Comparison of ENCODE assay signal across 17 mouse cellular contexts in genomic region chr2:94340769-94341168, GRCm38 (mm10).
A peak's percentile ranks its signal among the peaks of the same experiment; 100 is the strongest.
DNase-seq lines count a peak whose midpoint lies in the region; ATAC-seq and TF ChIP-seq lines count a peak whose summit lies in the region.
"Had no signal": no experiment of that assay in that cellular context is flagged by ENCODE, and none has a peak within 500 bp of the region (broad histone marks: within the 10 kb centered on the region; RNA-seq: fewer than 3 reads in every experiment).

No protein-coding gene starts in this region.

- H3K4me2 ChIP-seq in forebrain, embryonic 14.5 days (ENCODE audit: low read length) = no peak overlapping the region
- H3K4me2 ChIP-seq in kidney, embryonic 15.5 days = no peak overlapping the region
- H3K4me2 ChIP-seq: hindbrain, embryonic 13.5 days; liver, embryonic 12.5 days; lung, embryonic 15.5 days had no signal

- H3K4me3 ChIP-seq in forebrain, embryonic 14.5 days (ENCODE audit: low read depth, low read length) = no peak overlapping the region
- no peak overlapping the region for H3K4me3 ChIP-seq in forebrain, embryonic 10.5 days
- H3K4me3 ChIP-seq in kidney, adult 2 months (ENCODE audit: insufficient read depth, low read depth, low read length) = no peak overlapping the region
- no peak overlapping the region for H3K4me3 ChIP-seq in kidney, embryonic 15.5 days (replicated peaks)
- H3K4me3 ChIP-seq: hindbrain, embryonic 13.5 days; liver, embryonic 12.5 days; lung, embryonic 15.5 days had no signal

- no peak for ATAC-seq in forebrain, embryonic 14.5 days
- no peak for ATAC-seq in kidney, embryonic 15.5 days (replicated peaks; ENCODE audit: low FRiP score)
- ATAC-seq: liver, embryonic 12.5 days; midbrain, embryonic 16.5 days had no signal

- no peak overlapping the region for H3K27ac ChIP-seq in forebrain, embryonic 14.5 days (ENCODE audit: low read depth, low read length)
- no peak overlapping the region for H3K27ac ChIP-seq in forebrain, embryonic 10.5 days
- no peak overlapping the region for H3K27ac ChIP-seq in kidney, adult 2 months (ENCODE audit: insufficient read depth, low read depth, low read length)
- H3K27ac ChIP-seq in kidney, embryonic 15.5 days = no peak overlapping the region
- H3K27ac ChIP-seq: hindbrain, embryonic 13.5 days; kidney, postnatal 0 days; liver, embryonic 12.5 days; lung, embryonic 15.5 days had no signal

- H3K9ac ChIP-seq in forebrain, embryonic 14.5 days (ENCODE audit: low read length) = no peak overlapping the region
- no peak overlapping the region for H3K9ac ChIP-seq in kidney, embryonic 15.5 days
- H3K9ac ChIP-seq: hindbrain, embryonic 13.5 days; liver, embryonic 12.5 days; lung, embryonic 15.5 days had no signal

- no peaks in the 10 kb centered on the region for H3K27me3 ChIP-seq in forebrain, embryonic 14.5 days (replicated peaks; ENCODE audit: control insufficient read depth, insufficient read depth, low read length)
- H3K27me3 ChIP-seq in forebrain, embryonic 10.5 days (ENCODE audit: poor library complexity, severe bottlenecking) = no peaks in the 10 kb centered on the region
- no peaks in the 10 kb centered on the region for H3K27me3 ChIP-seq in kidney, adult 2 months (replicated peaks; ENCODE audit: control insufficient read depth, insufficient read depth, low read length)
- no peaks in the 10 kb centered on the region for H3K27me3 ChIP-seq in kidney, embryonic 15.5 days
- H3K27me3 ChIP-seq: hindbrain, embryonic 13.5 days; liver, embryonic 12.5 days; lung, embryonic 15.5 days had no signal

- H3K4me1 ChIP-seq in forebrain, embryonic 14.5 days (ENCODE audit: control insufficient read depth, insufficient read depth, low read length) = peaks cover 3% of the 10 kb centered on the region; the same call in 1 of the 2 replicates
- peaks cover 11% of the 10 kb centered on the region for H3K4me1 ChIP-seq in forebrain, embryonic 10.5 days
- no peaks in the 10 kb centered on the region for H3K4me1 ChIP-seq in kidney, adult 2 months (ENCODE audit: control insufficient read depth, insufficient read depth, low read length)
- H3K4me1 ChIP-seq in kidney, embryonic 15.5 days = no peaks in the 10 kb centered on the region
- H3K4me1 ChIP-seq: hindbrain, embryonic 13.5 days; liver, embryonic 12.5 days; lung, embryonic 15.5 days had no signal

- peak; percentile 25 for DNase-seq in forebrain, embryonic 14.5 days (ENCODE audit: low spot score)
- DNase-seq in forebrain, embryonic 10.5 days (ENCODE audit: extremely low spot score, low spot score) = no peak
- DNase-seq in kidney, adult 2 months = peak; percentile 65
- DNase-seq in brain, embryonic 14.5 days (ENCODE audit: low read depth) = peak; percentile 44
- peak; percentile 17 for DNase-seq in kidney, postnatal 10 days
- DNase-seq in ovary, postnatal 14 days (ENCODE audit: low spot score) = no peak
- DNase-seq in right cerebral cortex, postnatal 36 days (ENCODE audit: low spot score in 2 of 2) = no peak
- DNase-seq: adrenal gland, adult 2 months; B cell, adult 2 months; cerebellum, postnatal 14 days; right cerebral cortex, postnatal 25 days had no signal

- TF ChIP-seq POLR2A in kidney, adult 2 months (IDR thresholded peaks at IDR 0.05; ENCODE audit: low read depth, low read length) = no peak
- no peak for TF ChIP-seq POLR2A in brain, embryonic 14.5 days (IDR thresholded peaks at IDR 0.05; ENCODE audit: borderline replicate concordance, extremely low read depth, insufficient read depth, insufficient read length, poor library complexity, severe bottlenecking)

- H3K9me3 ChIP-seq in forebrain, embryonic 14.5 days (replicated peaks; ENCODE audit: control insufficient read depth, low read length) = no peaks in the 10 kb centered on the region
- H3K9me3 ChIP-seq in forebrain, embryonic 10.5 days = no peaks in the 10 kb centered on the region
- H3K9me3 ChIP-seq in kidney, embryonic 15.5 days (replicated peaks) = no peaks in the 10 kb centered on the region
- H3K9me3 ChIP-seq: hindbrain, embryonic 13.5 days; liver, embryonic 12.5 days; lung, embryonic 15.5 days had no signal

- TF ChIP-seq CTCF in kidney, adult 2 months (conservative IDR thresholded peaks at IDR 0.05; ENCODE audit: insufficient read depth, insufficient read length, low read depth, low read length) = no peak
- TF ChIP-seq CTCF in brain, embryonic 14.5 days (IDR thresholded peaks at IDR 0.05; ENCODE audit: borderline replicate concordance, extremely low read depth, insufficient read depth, insufficient read length) = no peak

- H3K36me3 ChIP-seq in forebrain, embryonic 14.5 days (ENCODE audit: control insufficient read depth, insufficient read depth, low read length) = peaks cover 49% of the 10 kb centered on the region
- peaks cover 50% of the 10 kb centered on the region for H3K36me3 ChIP-seq in forebrain, embryonic 10.5 days (replicated peaks)
- H3K36me3 ChIP-seq in kidney, adult 2 months (ENCODE audit: control insufficient read depth, insufficient read depth, low read length) = peaks cover 1% of the 10 kb centered on the region; the same call in 1 of the 2 replicates
- peaks cover 47% of the 10 kb centered on the region for H3K36me3 ChIP-seq in kidney, embryonic 15.5 days

- WGBS in forebrain, embryonic 14.5 days = 50% methylated on average over 1 of the region's 1 CpGs
- WGBS in forebrain, embryonic 10.5 days = 92% methylated on average over 1 of the region's 1 CpGs
- WGBS in kidney, adult 2 months = 48% methylated on average over 1 of the region's 1 CpGs
- WGBS in kidney, embryonic 15.5 days = 77% methylated on average over 1 of the region's 1 CpGs

Comparison
In these comparisons a context has a peak if more than half of its experiments do, and no peak if none do; other contexts are left out.
1. DNase-seq: peak in forebrain, embryonic 14.5 days (single experiment), kidney, adult 2 months (single experiment), brain, embryonic 14.5 days (single experiment) and kidney, postnatal 10 days (single experiment); none in forebrain, embryonic 10.5 days (single experiment), ovary, postnatal 14 days (single experiment) and right cerebral cortex, postnatal 36 days (0 of 2).